Mouse (Mus musculus) bone marrow, adult 2 months (tissue): ENCODE results near the gene B230104I21Rik.

ENCODE experiments used
- CTCF ChIP-seq: fragments of 200-500 bp; IDR thresholded peaks from 2 replicates; pipeline ENCODE4 v1.5.1; 2011; ENCODE audit warnings: low read length, control low read depth; ENCODE audit not compliant: control insufficient read depth, insufficient read depth
- POLR2A ChIP-seq: fragments of 200-500 bp; IDR thresholded peaks from 2 replicates; pipeline ENCODE4 v1.6.1; 2011; ENCODE audit warnings: low read depth, mild to moderate bottlenecking, control low read depth, low read length, borderline replicate concordance; ENCODE audit not compliant: control insufficient read depth

DNA sequence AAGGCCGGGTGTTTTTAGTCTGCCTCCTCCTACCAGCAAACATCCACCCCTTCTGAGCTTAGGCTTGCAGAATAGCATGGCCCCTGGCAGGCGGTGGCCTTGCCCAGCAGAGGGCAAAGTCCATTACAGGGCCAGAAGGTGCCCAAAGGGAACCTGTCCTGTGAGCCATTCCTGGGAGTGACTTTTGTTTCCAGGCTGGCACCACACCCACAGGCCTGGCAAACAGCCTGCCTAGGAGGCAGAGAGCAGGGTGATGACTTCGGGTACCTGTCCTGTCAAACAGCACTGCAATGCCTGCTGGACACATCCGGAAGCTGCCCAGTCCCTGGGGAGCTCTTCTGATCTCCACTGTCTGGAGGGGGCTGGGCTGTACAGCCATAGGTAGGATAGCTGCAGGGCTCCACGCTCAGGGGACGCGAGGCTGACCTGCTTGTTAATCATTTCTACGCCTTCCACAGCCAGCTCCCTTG is 41.6 kb upstream of the B230104I21Rik start:
- TF ChIP-seq POLR2A (no peak), CTCF (no peak)
